Mouse (Mus musculus): ENCODE measurements around the gene Nmnat1.

Nmnat1 gene

DNA sequence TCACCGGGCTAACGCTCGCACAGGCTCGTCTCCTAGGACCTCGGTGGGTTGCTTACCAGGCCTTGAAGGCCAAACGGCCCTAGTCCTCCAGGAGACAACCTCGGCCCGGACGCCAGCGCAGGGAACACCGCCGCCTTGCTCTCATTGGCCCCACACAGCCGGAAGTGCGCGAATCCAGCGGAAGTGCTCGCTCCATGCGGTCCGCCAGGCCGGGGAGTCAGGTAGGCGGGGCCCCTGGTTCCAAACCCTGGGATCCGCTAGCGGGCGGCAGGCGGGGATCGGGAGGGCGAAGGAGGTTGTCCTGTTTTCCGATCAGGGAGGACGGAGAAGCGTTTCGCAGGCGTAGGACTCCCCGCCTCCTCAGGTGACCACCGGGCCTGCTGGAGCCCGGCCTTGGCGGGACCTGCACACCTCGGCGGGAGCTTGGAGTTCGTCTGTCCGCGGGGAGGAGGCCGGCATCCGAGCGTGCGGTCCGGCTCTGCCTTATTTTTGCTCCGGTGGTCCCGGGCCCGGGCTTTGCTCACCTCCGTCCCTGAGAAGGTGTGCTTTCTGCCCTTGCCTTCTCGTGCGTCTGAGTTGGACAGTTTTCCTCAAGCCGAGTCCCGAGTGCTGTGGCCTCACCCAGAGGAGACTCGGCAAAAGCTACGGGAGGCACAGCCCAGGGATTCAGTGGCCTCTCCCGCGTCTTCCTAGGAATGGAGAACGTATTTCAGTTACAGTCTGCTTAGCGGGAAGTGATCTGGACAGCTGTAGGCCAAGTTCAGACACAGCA, at the start of gene Nmnat1, which contains the start of gene Lzic:
Nmnat1 (minus strand) TSS at position 150 of the 772 bp plus-strand sequence.
Lzic (plus strand) TSS at position 177 of the 772 bp plus-strand sequence.
- peak; percentile 91 for DNase-seq (ENCODE audit: low spot score in 2 of 2)

- no peak for DNase-seq (ENCODE audit: low spot score in 2 of 2)
These were observed 44.7 kb upstream of the Nmnat1 start for GRCm38 (mm10) chr4:149529691-149530090.

DNA sequence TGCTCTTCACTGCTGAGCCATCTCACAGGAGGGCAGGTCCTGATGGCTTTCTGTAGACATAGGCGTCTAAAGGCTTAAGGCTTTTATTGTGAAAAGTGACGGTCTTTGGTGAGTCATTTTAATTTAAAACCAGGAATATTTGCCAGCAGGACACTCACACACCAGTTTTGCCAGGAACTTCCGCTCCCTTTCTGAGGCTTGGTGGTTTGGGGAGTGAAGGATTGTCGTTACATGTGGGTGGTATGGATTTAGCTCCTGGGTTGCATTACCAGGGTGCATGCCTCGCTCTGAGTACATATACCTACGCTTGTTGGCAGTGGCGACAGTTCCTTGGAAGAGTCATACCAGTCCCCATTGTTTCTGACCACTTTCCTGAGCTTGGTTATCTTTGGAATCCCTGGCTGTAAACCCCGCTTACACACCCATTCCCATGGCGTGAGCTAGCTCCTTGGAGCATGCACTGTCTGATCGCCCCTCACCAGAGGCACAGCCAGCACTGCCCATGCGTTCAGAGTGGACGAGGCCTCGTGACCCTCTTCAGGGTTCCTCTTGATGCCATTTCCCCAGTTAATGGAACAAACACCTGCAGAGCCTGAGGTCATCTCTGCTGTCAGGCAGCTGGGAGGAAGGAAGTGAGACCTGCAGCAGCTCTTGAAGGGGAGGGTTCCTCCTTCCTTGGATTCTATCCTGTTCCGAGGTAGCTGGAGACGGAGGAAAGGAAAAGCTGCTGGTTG, 42.8 kb upstream of the Nmnat1 start:
- no peak for DNase-seq (ENCODE audit: low spot score in 2 of 2)

- DNase-seq (ENCODE audit: low spot score in 2 of 2), result no peak
These were observed 41.3 kb upstream of the Nmnat1 start for GRCm38 (mm10) chr4:149526330-149526729.

- DNase-seq (ENCODE audit: low spot score in 2 of 2), result no peak
These were observed 40.8 kb upstream of the Nmnat1 start for GRCm38 (mm10) chr4:149525811-149526210.

- DNase-seq (ENCODE audit: low spot score in 2 of 2), result no peak
These were observed 40.2 kb upstream of the Nmnat1 start for GRCm38 (mm10) chr4:149525170-149525569.

DNA sequence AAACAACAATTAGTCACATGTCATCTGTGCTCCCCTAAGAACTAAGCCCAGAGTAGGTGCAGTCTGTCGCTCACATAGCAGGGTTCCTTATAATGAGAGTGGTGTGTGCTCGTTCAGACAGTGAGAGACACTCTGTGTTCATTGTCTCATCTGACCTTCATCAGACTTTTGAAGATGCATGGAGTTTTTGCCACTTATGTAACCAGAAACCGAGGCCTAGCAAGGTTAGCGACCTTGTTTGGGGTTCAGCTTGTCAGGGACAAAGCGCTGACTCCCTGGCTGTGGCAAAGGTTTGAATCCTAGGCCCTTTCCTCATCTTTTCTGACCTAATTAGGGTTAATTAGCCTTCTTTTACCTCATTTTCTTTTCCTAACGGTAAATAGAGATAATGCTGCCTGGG, 39.0 kb upstream of the Nmnat1 start:
- DNase-seq (ENCODE audit: low spot score in 2 of 2), result no peak

GRCm38 (mm10) chr4:149521258-149521657, 36.3 kb upstream of the Nmnat1 start:
- DNase-seq (ENCODE audit: low spot score in 2 of 2), result no peak

- no peak for DNase-seq (ENCODE audit: low spot score in 2 of 2)
These were observed 33.6 kb upstream of the Nmnat1 start for GRCm38 (mm10) chr4:149518351-149519220.

DNA sequence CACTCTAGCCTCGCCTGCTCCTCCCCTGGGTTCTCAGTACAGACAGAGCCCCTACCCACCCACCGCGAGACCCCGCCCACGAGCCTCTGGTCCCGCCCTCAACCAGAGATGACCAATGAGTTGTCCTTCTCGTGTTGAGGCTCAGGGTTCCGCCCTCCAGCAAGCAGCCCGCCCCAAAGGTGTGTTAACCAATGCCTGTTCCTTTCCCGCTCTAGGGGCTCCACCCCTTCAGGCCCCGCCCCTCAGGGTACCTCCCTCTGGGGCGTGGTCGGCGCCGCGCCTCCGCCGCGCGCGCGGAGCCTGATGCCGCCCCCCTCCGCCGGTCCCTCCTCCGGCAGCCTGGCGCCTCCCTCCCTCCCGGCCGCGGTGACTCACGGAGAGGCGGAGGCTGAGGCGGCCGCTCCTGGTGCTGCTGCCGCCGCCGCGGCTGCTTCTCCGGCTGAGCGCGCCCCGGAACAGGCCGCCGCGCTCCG, 32.9 kb upstream of the Nmnat1 start, which contains the start of gene Ctnnbip1:
Ctnnbip1 (plus strand) TSS at position 369 of the 473 bp plus-strand sequence.
- DNase-seq (ENCODE audit: low spot score in 2 of 2), result peak; percentile 94 to 95

DNA sequence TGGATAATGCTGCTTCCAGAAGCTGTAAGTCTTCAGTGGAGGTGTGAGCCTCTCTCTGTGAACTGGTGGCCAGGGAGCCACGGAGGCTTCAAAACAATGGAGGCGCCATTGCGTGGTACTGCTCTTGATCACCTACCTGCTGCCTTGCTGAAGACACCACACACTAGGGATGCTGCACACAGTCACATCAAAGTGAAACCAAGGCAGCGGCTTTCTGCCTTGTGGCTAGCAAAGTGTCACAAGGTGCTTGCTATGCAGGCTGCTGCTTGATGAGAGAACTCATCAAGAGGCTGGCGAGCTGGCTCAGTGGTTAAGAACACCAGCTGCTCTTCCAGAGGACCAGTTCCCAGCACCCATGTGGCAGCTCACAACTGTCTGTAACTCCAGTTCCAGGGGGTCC, 30.7 kb upstream of the Nmnat1 start:
- DNase-seq (ENCODE audit: low spot score in 2 of 2), result no peak

GRCm38 (mm10) chr4:149512072-149512471, 27.1 kb upstream of the Nmnat1 start:
- no peak for DNase-seq (ENCODE audit: low spot score in 2 of 2)

DNA sequence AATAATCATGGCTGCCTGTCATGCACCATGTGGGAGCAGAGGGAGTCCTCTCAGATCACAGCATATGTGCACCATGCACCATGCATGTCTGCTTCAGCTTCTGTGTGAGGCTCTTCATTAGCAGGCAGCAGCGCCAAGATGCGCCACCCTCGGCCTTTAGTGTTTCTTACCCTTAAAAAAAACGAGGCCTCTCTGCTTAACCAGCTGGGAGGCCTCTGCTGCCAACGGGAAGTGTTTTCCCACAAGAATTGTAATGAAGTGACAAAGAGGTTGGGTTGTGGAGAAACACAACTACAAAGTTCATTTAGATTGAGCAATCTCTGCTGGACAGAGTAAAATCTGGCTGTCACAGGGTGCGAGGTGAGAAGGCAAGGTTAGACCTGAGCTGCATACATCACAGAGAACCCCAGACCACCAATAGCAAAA, 26.2 kb upstream of the Nmnat1 start:
- peak in 1 of 2 experiments; percentile 20 for DNase-seq (ENCODE audit: low spot score in 2 of 2)

DNA sequence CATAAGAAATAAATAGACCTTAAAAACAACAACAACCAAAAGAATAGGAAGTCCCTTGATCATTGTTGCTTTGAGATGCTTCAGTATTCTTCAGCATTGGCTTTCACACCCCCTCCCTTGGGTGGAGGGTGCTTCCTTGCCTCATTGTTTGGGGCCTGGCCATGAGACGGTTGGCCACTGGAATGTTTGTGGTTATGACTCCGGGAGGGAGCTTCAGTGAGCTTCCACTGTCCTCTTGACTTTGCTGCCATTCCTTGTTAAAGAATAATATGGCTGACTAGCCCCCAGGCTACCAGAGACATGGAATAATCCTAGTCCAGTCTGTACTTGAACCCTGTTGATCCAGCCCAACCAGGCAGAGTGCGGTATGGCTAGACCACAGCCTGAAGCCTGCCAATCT, 21.9 kb upstream of the Nmnat1 start:
- DNase-seq (ENCODE audit: low spot score in 2 of 2), result no peak

- DNase-seq (ENCODE audit: low spot score in 2 of 2), result no peak
These were observed 20.4 kb upstream of the Nmnat1 start for GRCm38 (mm10) chr4:149505261-149505967.

DNA sequence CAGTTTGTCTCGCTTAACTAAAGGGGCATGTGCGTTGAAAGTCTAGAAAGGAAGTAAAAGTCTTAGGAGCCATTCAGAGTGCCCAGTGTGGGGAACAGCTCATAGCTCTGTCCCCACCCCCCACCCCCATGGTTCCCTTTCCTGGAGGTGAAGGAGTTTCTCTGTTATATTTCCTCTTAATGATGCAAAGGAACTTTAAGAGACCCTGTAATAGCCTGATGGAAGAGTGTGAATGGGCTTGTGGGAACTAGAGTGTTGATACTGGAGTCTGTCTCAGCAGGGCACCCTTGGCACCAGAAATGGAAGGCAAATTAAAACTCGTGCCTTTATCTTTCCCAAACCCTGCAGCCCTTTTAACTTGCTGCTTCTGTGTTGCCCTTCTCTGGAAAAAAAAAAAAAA, 19.9 kb upstream of the Nmnat1 start:
- DNase-seq (ENCODE audit: low spot score in 2 of 2), result no peak

- no peak for DNase-seq (ENCODE audit: low spot score in 2 of 2)
These were observed 19.4 kb upstream of the Nmnat1 start for GRCm38 (mm10) chr4:149504363-149504762.

DNA sequence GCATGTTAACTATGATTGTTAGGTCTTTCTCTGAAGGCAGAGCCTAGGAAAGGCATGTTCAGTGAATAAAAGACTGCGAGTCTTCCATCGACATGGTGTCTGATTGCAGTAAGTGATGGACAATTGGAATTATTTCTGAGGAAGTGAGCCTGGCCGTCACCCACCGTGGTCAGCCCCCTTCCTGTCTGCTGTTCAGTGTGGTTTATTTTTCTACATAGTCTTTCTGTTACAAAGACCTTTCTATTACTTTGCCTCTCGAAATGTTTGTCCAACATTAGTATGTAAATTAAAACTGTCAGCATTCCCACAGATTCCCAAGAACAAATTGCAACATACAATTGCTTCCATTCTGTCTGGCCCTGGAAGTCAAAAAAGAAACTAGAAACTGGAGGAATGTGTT, 14.8 kb upstream of the Nmnat1 start:
- no peak for DNase-seq (ENCODE audit: low spot score in 2 of 2)

GRCm38 (mm10) chr4:149498901-149499300, 13.9 kb upstream of the Nmnat1 start:
- DNase-seq (ENCODE audit: low spot score in 2 of 2), result no peak

GRCm38 (mm10) chr4:149496612-149497011, 11.6 kb upstream of the Nmnat1 start:
- peak in 1 of 2 experiments; percentile 6 for DNase-seq (ENCODE audit: low spot score in 2 of 2)

DNA sequence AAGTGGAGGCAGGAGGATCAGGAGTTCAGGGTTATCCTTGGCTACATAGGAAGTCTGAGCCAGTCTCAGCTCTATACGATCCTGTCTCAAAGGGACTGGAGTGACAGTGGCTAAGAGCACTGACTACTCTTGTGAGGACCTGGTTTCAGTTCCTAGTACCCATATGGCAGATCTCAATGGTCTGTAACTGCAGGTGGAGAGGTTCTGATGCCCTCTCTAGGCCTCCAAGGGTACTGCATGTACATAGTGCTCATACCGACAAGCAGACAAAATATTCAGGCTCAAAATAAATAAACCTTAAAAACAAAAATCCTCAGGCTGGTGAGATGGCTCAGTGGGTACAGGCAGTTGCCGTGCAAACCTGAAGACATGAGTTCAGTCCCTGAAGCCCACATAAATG, 6.1 kb upstream of the Nmnat1 start:
- no peak for DNase-seq (ENCODE audit: low spot score in 2 of 2)
